Mouse (Mus musculus) midbrain, postnatal 0 days (tissue): ENCODE data around the gene Krt80. TPM values are rescaled to one million over a fixed set of nuclear protein-coding genes. Genes with fewer than 3 reads are reported as not detected.

ENCODE experiments used
- ATAC-seq: fragments of 200-750 bp; cut with Nextera tagmentation; 2 replicates; pipeline ENCODE4 v1.8.0; 2017; ENCODE audit warnings: moderate number of reproducible peaks, mild to moderate bottlenecking, moderate TSS enrichment, moderate library complexity; ENCODE audit not compliant: low FRiP score
- DNase-seq: peaks from one replicate; pipeline ENCODE4 v3.0.0-alpha.2; 2015; ENCODE audit warnings: low spot score
- H3K27ac ChIP-seq: fragments of 300-500 bp; sonication (generic); 2 replicates; pipeline ENCODE4 v1.5.1; 2014; ENCODE audit warnings: low read depth, mild to moderate bottlenecking, low read length, mixed read lengths
- H3K27me3 ChIP-seq: fragments of 300-500 bp; sonication (generic); 2 replicates; pipeline ENCODE4 v1.6.1; 2014; ENCODE audit warnings: low read length, control low read depth, mixed read lengths; ENCODE audit not compliant: insufficient read depth
- H3K36me3 ChIP-seq: fragments of 300-500 bp; sonication (generic); 2 replicates; pipeline ENCODE4 v1.6.1; 2014; ENCODE audit warnings: low read length, control low read depth, mixed read lengths; ENCODE audit not compliant: insufficient read depth
- H3K4me1 ChIP-seq: fragments of 300-500 bp; sonication (generic); 2 replicates; pipeline ENCODE4 v1.6.1; 2014; ENCODE audit warnings: mild to moderate bottlenecking, control low read depth, antibody characterized with exemption, low read length, mixed read lengths; ENCODE audit not compliant: insufficient read depth
- H3K4me2 ChIP-seq: fragments of 300-500 bp; sonication (generic); 2 replicates; pipeline ENCODE4 v1.6.1; 2014; ENCODE audit warnings: low read depth, mild to moderate bottlenecking, low read length, mixed read lengths; ENCODE audit not compliant: poor library complexity, severe bottlenecking
- H3K4me3 ChIP-seq: fragments of 300-500 bp; sonication (generic); 2 replicates; pipeline ENCODE4 v1.5.1; 2014; ENCODE audit warnings: low read depth, mild to moderate bottlenecking, low read length, moderate library complexity
- H3K9ac ChIP-seq: fragments of 300-500 bp; sonication (generic); replicated peaks from 2 replicates; pipeline ENCODE4 v1.6.1; 2014; ENCODE audit warnings: mild to moderate bottlenecking, low read length, moderate library complexity, mixed read lengths; ENCODE audit not compliant: poor library complexity, severe bottlenecking
- H3K9me3 ChIP-seq: fragments of 300-500 bp; sonication (generic); 2 replicates; pipeline ENCODE4 v1.6.1; 2016; ENCODE audit warnings: low read length, control low read depth
- CTCF ChIP-seq: IDR thresholded peaks from 2 replicates; pipeline ENCODE4 v1.5.1; 2016; ENCODE audit warnings: antibody characterized with exemption, mild to moderate bottlenecking
- WGBS: fragments of 180-500 bp; shearing (Covaris S2); extraction: QIAGEN DNeasy Blood & Tissue Kit; methylation state at CpG from one replicate; pipeline ENCODE4 v1.1.7; 2014; 5-methylcytosine and 5-hydroxymethylcytosine counted together
- polyA plus RNA-seq: library from polyadenylated mRNA; unstranded; fragments of >200 nt; fragmentation: Nextera tagmentation; extraction: Ambion mirVana; gene quantifications from 2 replicates; pipeline ENCODE4 v1.2.1, GENCODE M21; 2015
- total RNA-seq: library from RNA; depleted of rRNA; stranded (reverse); fragments of >200 nt; gene quantifications from 2 replicates; pipeline ENCODE4 v1.2.3, GENCODE M21; 2014

Gene Krt80
- total and polyA plus RNA-seq, 2 experiments from 2014 or later = 0.16 to 1.0 TPM

DNA sequence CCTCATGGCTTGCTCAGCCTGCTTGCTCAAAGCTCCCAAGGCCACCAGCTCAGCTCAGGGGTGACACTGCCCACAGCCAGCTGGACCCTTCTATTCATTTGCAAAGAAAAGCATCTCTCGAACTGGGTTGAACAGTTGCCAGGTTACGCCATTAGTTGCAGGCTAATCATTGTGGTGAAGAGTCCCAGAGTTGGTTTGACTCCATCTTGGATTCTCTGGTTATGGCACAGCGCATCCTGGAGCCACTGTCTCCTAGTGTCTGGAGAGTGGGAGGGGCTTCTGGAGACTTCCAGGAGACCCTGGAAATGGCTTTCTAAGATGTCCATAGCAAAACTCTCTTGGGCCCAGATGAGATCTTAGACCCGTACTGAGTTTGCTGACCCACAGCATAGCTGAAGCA, 54.6 kb downstream of the Krt80 start:
- no peak overlapping the region for H3K4me2 ChIP-seq
- no peak for TF ChIP-seq CTCF
- H3K9ac ChIP-seq = no peak overlapping the region
- DNase-seq (no peak), ATAC-seq (peak; percentile 20; the same call in 1 of the 2 replicates)
- H3K36me3 ChIP-seq = no peaks in the 10 kb centered on the region
- H3K27me3 ChIP-seq = no peaks in the 10 kb centered on the region
- H3K9me3 ChIP-seq = no peaks in the 10 kb centered on the region
- H3K4me3 ChIP-seq = no peak overlapping the region
- H3K4me1 ChIP-seq = no peaks in the 10 kb centered on the region
- WGBS = 85% methylated on average over 4 of the region's 4 CpGs
- no peak overlapping the region for H3K27ac ChIP-seq

DNA sequence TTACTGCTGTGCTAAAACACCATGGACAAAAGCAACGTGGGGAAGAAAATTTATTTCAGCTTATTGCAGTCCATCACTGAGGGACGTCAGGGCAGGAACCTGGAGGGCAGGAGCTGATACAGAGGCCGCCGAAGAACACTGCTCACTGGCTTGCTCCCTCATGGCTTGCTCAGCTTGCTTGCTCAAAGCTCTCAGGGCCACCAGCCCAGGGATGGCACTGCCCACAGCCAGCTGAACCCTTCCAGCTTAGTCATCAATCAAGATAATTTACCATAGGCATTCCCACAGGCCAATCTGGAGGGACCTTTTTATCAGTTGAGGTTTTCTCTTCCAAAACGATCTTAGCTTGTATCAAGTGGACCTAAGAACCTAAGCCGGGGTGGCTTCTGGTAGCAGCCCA, 58.0 kb downstream of the Krt80 start:
- Histone ChIP-seq H3K9me3 (no peaks in the 10 kb centered on the region), H3K4me3 (no peak overlapping the region), H3K4me2 (no peak overlapping the region), H3K4me1 (no peaks in the 10 kb centered on the region), H3K9ac (no peak overlapping the region), H3K27ac (no peak overlapping the region), H3K27me3 (no peaks in the 10 kb centered on the region), H3K36me3 (no peaks in the 10 kb centered on the region)
- no peak for TF ChIP-seq CTCF
- WGBS = 84% methylated on average over 6 of the region's 6 CpGs
- ATAC-seq = no peak
- DNase-seq = no peak

DNA sequence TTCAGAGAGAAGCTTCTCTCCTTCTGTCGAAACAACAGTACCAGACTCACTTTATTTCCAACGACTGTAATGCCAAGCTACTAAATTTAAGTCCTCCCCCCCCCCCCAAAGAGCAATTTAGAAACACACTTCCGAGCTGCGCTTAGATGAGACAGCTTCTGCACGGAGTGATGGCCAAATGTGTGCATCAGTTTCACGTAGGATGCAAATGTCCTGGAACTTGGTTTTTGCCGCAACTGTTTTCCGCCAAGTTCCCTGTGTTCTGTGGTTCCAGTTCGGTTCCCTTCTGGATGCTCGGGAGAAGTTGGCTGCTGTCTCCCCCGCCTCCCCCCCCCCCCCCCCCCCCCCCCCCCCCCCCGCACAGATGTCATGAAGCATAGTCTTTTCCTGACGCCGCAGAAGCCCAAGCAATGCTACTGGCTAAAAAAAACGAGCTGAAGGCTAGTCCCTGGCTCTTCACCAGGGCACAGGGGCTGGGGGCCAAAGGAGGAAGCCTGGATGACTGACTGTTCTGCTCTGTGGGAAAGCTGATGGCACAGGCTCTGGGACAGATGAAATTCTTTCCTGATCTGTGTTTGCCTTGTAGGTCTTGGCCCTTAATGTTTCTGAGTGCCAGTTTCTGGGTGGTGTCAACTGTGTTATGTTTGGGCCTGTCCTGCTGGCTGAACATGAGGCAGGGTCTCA, 58.7 kb downstream of the Krt80 start:
- Histone ChIP-seq H3K36me3 (no peaks in the 10 kb centered on the region), H3K4me3 (no peak overlapping the region), H3K9ac (no peak overlapping the region), H3K4me1 (no peaks in the 10 kb centered on the region), H3K4me2 (no peak overlapping the region), H3K9me3 (no peaks in the 10 kb centered on the region), H3K27me3 (no peaks in the 10 kb centered on the region), H3K27ac (no peak overlapping the region)
- TF ChIP-seq CTCF = no peak
- ATAC-seq (no peak), DNase-seq (no peak)
- 61% methylated on average over 14 of the region's 15 CpGs for WGBS

DNA sequence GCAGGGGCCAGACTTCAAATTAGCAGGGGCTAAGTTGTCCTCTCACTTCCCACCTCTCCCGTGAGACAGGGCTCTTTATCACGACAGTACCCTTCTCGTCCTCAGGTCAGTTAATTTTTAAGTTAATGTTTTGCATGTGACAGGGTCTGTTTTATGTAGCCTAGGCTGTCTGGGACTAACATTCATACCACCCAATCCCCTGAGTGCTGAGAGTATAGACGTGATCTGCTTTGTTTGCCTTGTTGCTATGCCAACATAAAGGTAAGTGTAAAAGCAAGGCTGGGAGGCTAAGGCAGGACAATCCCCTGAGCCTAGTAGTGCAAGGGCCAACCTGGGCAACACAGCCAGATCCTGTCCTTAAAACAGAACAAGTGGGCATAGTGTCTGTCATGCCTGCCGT, 60.5 kb downstream of the Krt80 start:
- TF ChIP-seq CTCF = no peak

DNA sequence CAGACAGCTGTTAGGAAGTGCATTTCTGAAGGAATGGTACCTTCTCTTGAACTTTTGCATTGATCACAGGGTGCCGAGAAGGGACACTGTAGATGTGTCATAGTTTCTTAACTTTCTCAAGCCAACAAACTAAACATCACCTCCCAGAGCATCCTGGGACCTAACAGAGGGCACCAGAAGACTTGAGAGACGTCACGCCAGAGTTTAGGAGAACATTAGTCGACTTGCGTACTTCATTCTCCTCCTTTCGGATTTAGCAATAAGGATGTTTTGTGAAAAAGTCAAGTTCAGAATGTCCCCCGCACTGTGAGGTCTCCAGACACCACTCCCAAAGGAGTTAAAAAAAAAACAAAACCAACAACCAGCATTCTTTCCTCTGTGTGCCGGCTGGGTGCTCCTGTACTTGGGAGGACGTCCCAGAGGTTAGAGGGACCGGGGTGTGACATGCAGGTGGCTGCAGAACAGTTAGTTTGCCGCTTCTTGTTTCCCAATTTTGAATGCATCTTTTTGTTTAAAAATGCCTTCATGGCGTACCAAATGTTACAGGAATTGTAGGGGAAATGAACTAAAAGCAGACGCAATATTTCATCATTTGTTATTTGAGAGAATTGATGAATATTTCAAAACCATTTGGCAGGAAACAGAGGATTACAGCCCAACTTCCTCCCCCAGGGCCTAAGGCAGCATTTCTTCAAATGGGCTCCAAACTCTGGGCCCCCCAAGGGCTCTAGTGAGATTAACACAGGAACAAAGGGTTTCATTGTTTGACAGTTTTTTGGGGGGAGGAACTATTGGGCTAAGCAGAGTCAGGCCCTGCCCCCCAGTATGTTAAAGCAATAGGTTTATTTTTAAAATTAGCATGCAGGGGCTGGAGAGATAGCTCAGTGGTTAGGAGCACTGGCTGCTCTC, 61.3 kb downstream of the Krt80 start:
- ATAC-seq (no peak), DNase-seq (no peak)
- Histone ChIP-seq H3K9ac (no peak overlapping the region), H3K4me3 (no peak overlapping the region), H3K36me3 (no peaks in the 10 kb centered on the region), H3K27me3 (no peaks in the 10 kb centered on the region), H3K27ac (no peak overlapping the region), H3K4me2 (no peak overlapping the region), H3K9me3 (no peaks in the 10 kb centered on the region), H3K4me1 (no peaks in the 10 kb centered on the region)
- 60% methylated on average over 13 of the region's 13 CpGs for WGBS
- no peak for TF ChIP-seq CTCF

More for the DNA sequence above, 60.5 kb downstream of the Krt80 start:
- Histone ChIP-seq H3K27ac (no peak overlapping the region), H3K9ac (no peak overlapping the region), H3K4me3 (no peak overlapping the region), H3K27me3 (no peaks in the 10 kb centered on the region), H3K4me1 (no peaks in the 10 kb centered on the region), H3K36me3 (no peaks in the 10 kb centered on the region), H3K4me2 (no peak overlapping the region), H3K9me3 (no peaks in the 10 kb centered on the region)
- ATAC-seq = no peak
- no peak for DNase-seq
- 49% methylated on average over 5 of the region's 5 CpGs for WGBS

DNA sequence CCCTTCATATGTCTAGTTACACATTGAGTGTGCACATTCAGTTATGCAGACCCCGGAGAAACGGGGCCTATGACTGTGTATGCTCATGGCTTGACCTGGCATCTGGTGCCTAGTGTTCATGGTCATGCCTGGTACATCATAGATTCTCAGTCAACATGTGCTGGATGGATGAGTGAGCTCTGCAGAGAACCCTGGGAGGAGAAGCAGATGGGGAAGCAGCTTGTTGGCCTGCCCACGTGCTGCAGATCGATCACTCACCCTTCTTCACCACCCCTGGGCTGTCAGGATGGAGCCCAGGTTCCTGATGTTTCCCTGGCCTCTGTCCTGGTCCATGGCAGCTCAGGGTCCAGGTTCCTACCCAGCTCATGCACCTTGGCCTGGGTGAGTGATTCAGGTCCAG, 63.5 kb downstream of the Krt80 start:
- H3K4me3 ChIP-seq = no peak overlapping the region
- no peaks in the 10 kb centered on the region for H3K4me1 ChIP-seq
- no peak overlapping the region for H3K27ac ChIP-seq
- no peaks in the 10 kb centered on the region for H3K36me3 ChIP-seq
- H3K9me3 ChIP-seq = no peaks in the 10 kb centered on the region
- WGBS = 93% methylated on average over 4 of the region's 4 CpGs
- no peak overlapping the region for H3K9ac ChIP-seq
- H3K27me3 ChIP-seq = no peaks in the 10 kb centered on the region
- no peak overlapping the region for H3K4me2 ChIP-seq
- no peak for DNase-seq
- ATAC-seq = no peak
- TF ChIP-seq CTCF = no peak
